Mouse (Mus musculus) spleen, adult 2 months (tissue): Measurements from ENCODE around the gene Tgif1.

Experiments used
- CTCF ChIP-seq: fragments of 200-500 bp; IDR thresholded peaks from 2 replicates; pipeline ENCODE4 v1.5.1; 2011; ENCODE audit warnings: mild to moderate bottlenecking, inconsistent platforms; ENCODE audit not compliant: insufficient read depth, insufficient read length, insufficient replicate concordance; ENCODE audit errors: extremely low read depth
- POLR2A ChIP-seq: fragments of 200-500 bp; IDR thresholded peaks from 2 replicates; pipeline ENCODE4 v1.6.1; 2011; ENCODE audit warnings: low read depth, low read length, inconsistent platforms

GRCm38 (mm10) chr17:70872936-70873777 lies 19.8 kb upstream of the Tgif1 start:
- TF ChIP-seq POLR2A (no peak), CTCF (no peak)
